Mouse (Mus musculus): ENCODE measurements around the gene Ndnf. TPM values are rescaled to one million over a fixed set of nuclear protein-coding genes. Genes with fewer than 3 reads are reported as not detected.
A peak's percentile ranks its signal among the peaks of the same experiment; 100 is the strongest.

Ndnf gene
- polyA plus RNA-seq, 1 experiment from 2014 or later = 5.2 TPM

GRCm38 (mm10) chr6:65739442-65739841 lies 68.1 kb downstream of the Ndnf start:
- Histone ChIP-seq H3K4me1 (replicated peaks; ENCODE audit: insufficient read depth, low read length) (no peaks in the 10 kb centered on the region), H3K27ac (no peak overlapping the region), H3K9ac (ENCODE audit: low read depth, low read length) (no peak overlapping the region), H3K9me3 (replicated peaks; ENCODE audit: low read length) (no peaks in the 10 kb centered on the region), H3K27me3 (ENCODE audit: insufficient read depth, low read length) (no peaks in the 10 kb centered on the region), H3K4me2 (ENCODE audit: low read length) (no peak overlapping the region), H3K4me3 (replicated peaks; ENCODE audit: low read depth, low read length) (no peak overlapping the region), H3K36me3 (ENCODE audit: insufficient read depth, low read length) (no peaks in the 10 kb centered on the region)
- peak; percentile 10 for DNase-seq (ENCODE audit: low spot score)
- 46% methylated on average over 8 of the region's 8 CpGs for WGBS
- TF ChIP-seq CTCF (IDR thresholded peaks at IDR 0.05; ENCODE audit: low read depth) = no peak
- ATAC-seq (replicated peaks; ENCODE audit: low FRiP score, low read depth) = no peak

GRCm38 (mm10) chr6:65743144-65743870 lies 71.9 kb downstream of the Ndnf start:
- no peaks in the 10 kb centered on the region for H3K36me3 ChIP-seq (ENCODE audit: insufficient read depth, low read length)
- no peak for DNase-seq (ENCODE audit: low spot score)
- no peak overlapping the region for H3K27ac ChIP-seq
- no peak for TF ChIP-seq CTCF (IDR thresholded peaks at IDR 0.05; ENCODE audit: low read depth)
- WGBS = 29% methylated on average over 1 of the region's 1 CpGs
- H3K4me1 ChIP-seq (replicated peaks; ENCODE audit: insufficient read depth, low read length) = no peaks in the 10 kb centered on the region
- ATAC-seq (replicated peaks; ENCODE audit: low FRiP score, low read depth) = no peak
- H3K27me3 ChIP-seq (ENCODE audit: insufficient read depth, low read length) = no peaks in the 10 kb centered on the region
- no peak overlapping the region for H3K4me2 ChIP-seq (ENCODE audit: low read length)
- no peaks in the 10 kb centered on the region for H3K9me3 ChIP-seq (replicated peaks; ENCODE audit: low read length)
- H3K4me3 ChIP-seq (replicated peaks; ENCODE audit: low read depth, low read length) = no peak overlapping the region
- H3K9ac ChIP-seq (ENCODE audit: low read depth, low read length) = no peak overlapping the region

- no peak for ATAC-seq (replicated peaks; ENCODE audit: low FRiP score, low read depth)
- no peaks in the 10 kb centered on the region for H3K27me3 ChIP-seq (ENCODE audit: insufficient read depth, low read length)
- no peak overlapping the region for H3K9ac ChIP-seq (ENCODE audit: low read depth, low read length)
- H3K27ac ChIP-seq = no peak overlapping the region
- H3K4me2 ChIP-seq (ENCODE audit: low read length) = no peak overlapping the region
- no peak overlapping the region for H3K4me3 ChIP-seq (replicated peaks; ENCODE audit: low read depth, low read length)
- H3K36me3 ChIP-seq (ENCODE audit: insufficient read depth, low read length) = no peaks in the 10 kb centered on the region
- no peaks in the 10 kb centered on the region for H3K9me3 ChIP-seq (replicated peaks; ENCODE audit: low read length)
- DNase-seq (ENCODE audit: low spot score) = no peak
- no peak for TF ChIP-seq CTCF (IDR thresholded peaks at IDR 0.05; ENCODE audit: low read depth)
- H3K4me1 ChIP-seq (replicated peaks; ENCODE audit: insufficient read depth, low read length) = no peaks in the 10 kb centered on the region
Observed at GRCm38 (mm10) chr6:65743871-65744202, 72.4 kb downstream of the Ndnf start.

- H3K27ac ChIP-seq = no peak overlapping the region
- ATAC-seq (replicated peaks; ENCODE audit: low FRiP score, low read depth) (no peak), DNase-seq (ENCODE audit: low spot score) (no peak)
- TF ChIP-seq CTCF (IDR thresholded peaks at IDR 0.05; ENCODE audit: low read depth) = no peak
- WGBS = 53% methylated on average over 7 of the region's 7 CpGs
- no peaks in the 10 kb centered on the region for H3K4me1 ChIP-seq (replicated peaks; ENCODE audit: insufficient read depth, low read length)
- no peak overlapping the region for H3K9ac ChIP-seq (ENCODE audit: low read depth, low read length)
- H3K4me3 ChIP-seq (replicated peaks; ENCODE audit: low read depth, low read length) = no peak overlapping the region
- H3K4me2 ChIP-seq (ENCODE audit: low read length) = no peak overlapping the region
- H3K27me3 ChIP-seq (ENCODE audit: insufficient read depth, low read length) = no peaks in the 10 kb centered on the region
- no peaks in the 10 kb centered on the region for H3K36me3 ChIP-seq (ENCODE audit: insufficient read depth, low read length)
- H3K9me3 ChIP-seq (replicated peaks; ENCODE audit: low read length) = no peaks in the 10 kb centered on the region
Observed at GRCm38 (mm10) chr6:65758214-65758613, 86.8 kb downstream of the Ndnf start.

- no peak for ATAC-seq (replicated peaks; ENCODE audit: low FRiP score, low read depth)
- no peak for TF ChIP-seq CTCF (IDR thresholded peaks at IDR 0.05; ENCODE audit: low read depth)
- H3K4me3 ChIP-seq (replicated peaks; ENCODE audit: low read depth, low read length) = no peak overlapping the region
- no peaks in the 10 kb centered on the region for H3K36me3 ChIP-seq (ENCODE audit: insufficient read depth, low read length)
- H3K4me1 ChIP-seq (replicated peaks; ENCODE audit: insufficient read depth, low read length) = no peaks in the 10 kb centered on the region
- no peaks in the 10 kb centered on the region for H3K27me3 ChIP-seq (ENCODE audit: insufficient read depth, low read length)
- 78% methylated on average over 5 of the region's 5 CpGs for WGBS
- H3K9ac ChIP-seq (ENCODE audit: low read depth, low read length) = no peak overlapping the region
- H3K9me3 ChIP-seq (replicated peaks; ENCODE audit: low read length) = no peaks in the 10 kb centered on the region
- no peak for DNase-seq (ENCODE audit: low spot score)
- H3K27ac ChIP-seq = no peak overlapping the region
- H3K4me2 ChIP-seq (ENCODE audit: low read length) = no peak overlapping the region
Observed at GRCm38 (mm10) chr6:65759174-65759573, 87.8 kb downstream of the Ndnf start.

GRCm38 (mm10) chr6:65760073-65760472 lies 88.7 kb downstream of the Ndnf start:
- no peak overlapping the region for H3K27ac ChIP-seq
- 90% methylated on average over 3 of the region's 3 CpGs for WGBS
- ATAC-seq (replicated peaks; ENCODE audit: low FRiP score, low read depth) = no peak
- no peak overlapping the region for H3K4me2 ChIP-seq (ENCODE audit: low read length)
- H3K9ac ChIP-seq (ENCODE audit: low read depth, low read length) = no peak overlapping the region
- no peaks in the 10 kb centered on the region for H3K27me3 ChIP-seq (ENCODE audit: insufficient read depth, low read length)
- no peak for TF ChIP-seq CTCF (IDR thresholded peaks at IDR 0.05; ENCODE audit: low read depth)
- no peaks in the 10 kb centered on the region for H3K36me3 ChIP-seq (ENCODE audit: insufficient read depth, low read length)
- H3K9me3 ChIP-seq (replicated peaks; ENCODE audit: low read length) = no peaks in the 10 kb centered on the region
- no peak for DNase-seq (ENCODE audit: low spot score)
- H3K4me3 ChIP-seq (replicated peaks; ENCODE audit: low read depth, low read length) = no peak overlapping the region
- no peaks in the 10 kb centered on the region; the same call in 1 of the 2 replicates for H3K4me1 ChIP-seq (replicated peaks; ENCODE audit: insufficient read depth, low read length)

Other genes with a start within 250 kb of the Ndnf start
- 0.09 and 0.16 TPM in 2 replicates for gene Tnip3, start 146.3 kb upstream of the Ndnf start, polyA plus RNA-seq (2015; fragmentation: Nextera tagmentation; extraction: Ambion mirVana)
- 14.1 and 15.5 TPM in 2 replicates for gene Prdm5, start 107.4 kb downstream of the Ndnf start, polyA plus RNA-seq (2015; fragmentation: Nextera tagmentation; extraction: Ambion mirVana)

Data from kidney, postnatal 0 days (tissue).